Mouse (Mus musculus): ENCODE measurements around the gene Cyp2w1. TPM values are rescaled to one million over a fixed set of nuclear protein-coding genes. Genes with fewer than 3 reads are reported as not detected.

Cyp2w1 gene
- polyA plus RNA-seq, 1 experiment from 2014 or later, result not detected

- peak overlapping the region; percentile 96 for H3K9ac ChIP-seq (ENCODE audit: low read depth, low read length)
- ATAC-seq (replicated peaks; ENCODE audit: low FRiP score, low read depth) (peak; percentile 92), DNase-seq (ENCODE audit: low spot score) (peak; percentile 98)
- WGBS, result under 1% methylated on average over 33 of the region's 33 CpGs
- TF ChIP-seq CTCF (IDR thresholded peaks at IDR 0.05; ENCODE audit: low read depth), result no peak
- no peaks in the 10 kb centered on the region for H3K9me3 ChIP-seq (replicated peaks; ENCODE audit: low read length)
- peak overlapping the region; percentile 91 for H3K4me3 ChIP-seq (replicated peaks; ENCODE audit: low read depth, low read length)
- H3K36me3 ChIP-seq (ENCODE audit: insufficient read depth, low read length), result peaks cover 19% of the 10 kb centered on the region; the same call in 1 of the 2 replicates
- H3K4me2 ChIP-seq (ENCODE audit: low read length), result peak overlapping the region; percentile 96
- H3K27me3 ChIP-seq (ENCODE audit: insufficient read depth, low read length), result no peaks in the 10 kb centered on the region
- peaks cover 8% of the 10 kb centered on the region; the same call in 1 of the 2 replicates for H3K4me1 ChIP-seq (replicated peaks; ENCODE audit: insufficient read depth, low read length)
- peak overlapping the region; percentile 89 for H3K27ac ChIP-seq
These were observed 7.6 kb upstream of the Cyp2w1 start for GRCm38 (mm10) chr5:139344687-139345363.

- no peaks in the 10 kb centered on the region for H3K9me3 ChIP-seq (replicated peaks; ENCODE audit: low read length)
- 7% methylated on average over 5 of the region's 5 CpGs for WGBS
- no peaks in the 10 kb centered on the region for H3K27me3 ChIP-seq (ENCODE audit: insufficient read depth, low read length)
- peaks cover 14% of the 10 kb centered on the region; the same call in 1 of the 2 replicates for H3K36me3 ChIP-seq (ENCODE audit: insufficient read depth, low read length)
- peak overlapping the region; percentile 96 for H3K4me2 ChIP-seq (ENCODE audit: low read length)
- no peak for DNase-seq (ENCODE audit: low spot score)
- peak overlapping the region; percentile 91 for H3K4me3 ChIP-seq (replicated peaks; ENCODE audit: low read depth, low read length)
- no peak for TF ChIP-seq CTCF (IDR thresholded peaks at IDR 0.05; ENCODE audit: low read depth)
- peaks cover 8% of the 10 kb centered on the region; the same call in 1 of the 2 replicates for H3K4me1 ChIP-seq (replicated peaks; ENCODE audit: insufficient read depth, low read length)
- H3K9ac ChIP-seq (ENCODE audit: low read depth, low read length), result peak overlapping the region; percentile 96; the same call in 1 of the 2 replicates
- peak; percentile 15; the same call in 1 of the 2 replicates for ATAC-seq (replicated peaks; ENCODE audit: low FRiP score, low read depth)
- peak overlapping the region; percentile 72 for H3K27ac ChIP-seq
These were observed 7.1 kb upstream of the Cyp2w1 start for GRCm38 (mm10) chr5:139345364-139345714.

- H3K27ac ChIP-seq, result peak overlapping the region; percentile 71
- peaks cover 2% of the 10 kb centered on the region; the same call in 1 of the 2 replicates for H3K36me3 ChIP-seq (ENCODE audit: insufficient read depth, low read length)
- H3K9ac ChIP-seq (ENCODE audit: low read depth, low read length), result no peak overlapping the region
- DNase-seq (ENCODE audit: low spot score) (no peak), ATAC-seq (replicated peaks; ENCODE audit: low FRiP score, low read depth) (no peak)
- peaks cover 8% of the 10 kb centered on the region; the same call in 1 of the 2 replicates for H3K4me1 ChIP-seq (replicated peaks; ENCODE audit: insufficient read depth, low read length)
- H3K9me3 ChIP-seq (replicated peaks; ENCODE audit: low read length), result no peaks in the 10 kb centered on the region
- 67% methylated on average over 1 of the region's 1 CpGs for WGBS
- H3K27me3 ChIP-seq (ENCODE audit: insufficient read depth, low read length), result no peaks in the 10 kb centered on the region
- TF ChIP-seq CTCF (IDR thresholded peaks at IDR 0.05; ENCODE audit: low read depth), result no peak
- no peak overlapping the region for H3K4me3 ChIP-seq (replicated peaks; ENCODE audit: low read depth, low read length)
- no peak overlapping the region for H3K4me2 ChIP-seq (ENCODE audit: low read length)
These were observed 5.2 kb upstream of the Cyp2w1 start for GRCm38 (mm10) chr5:139347225-139347624.

GRCm38 (mm10) chr5:139349713-139350112 lies 2.7 kb upstream of the Cyp2w1 start:
- no peak for TF ChIP-seq CTCF (IDR thresholded peaks at IDR 0.05; ENCODE audit: low read depth)
- Histone ChIP-seq H3K4me1 (replicated peaks; ENCODE audit: insufficient read depth, low read length) (peaks cover 5% of the 10 kb centered on the region; the same call in 1 of the 2 replicates), H3K9me3 (replicated peaks; ENCODE audit: low read length) (no peaks in the 10 kb centered on the region), H3K27ac (no peak overlapping the region), H3K27me3 (ENCODE audit: insufficient read depth, low read length) (no peaks in the 10 kb centered on the region), H3K4me2 (ENCODE audit: low read length) (no peak overlapping the region), H3K36me3 (ENCODE audit: insufficient read depth, low read length) (no peaks in the 10 kb centered on the region), H3K9ac (ENCODE audit: low read depth, low read length) (no peak overlapping the region), H3K4me3 (replicated peaks; ENCODE audit: low read depth, low read length) (no peak overlapping the region)
- DNase-seq (ENCODE audit: low spot score) (no peak), ATAC-seq (replicated peaks; ENCODE audit: low FRiP score, low read depth) (no peak)
- 75% methylated on average over 6 of the region's 6 CpGs for WGBS

GRCm38 (mm10) chr5:139351134-139351533 lies 1.3 kb upstream of the Cyp2w1 start, which contains the start of gene Cox19:
Gene Cox19 (minus strand): TSS chr5:139351418.
- 0 out of 2 replicates have a peak within 1 kb of the TSS, but pooled peaks have one; percentile 8 for H3K9ac ChIP-seq (ENCODE audit: low read depth, low read length)
- no peak within 1 kb of the TSS for H3K4me3 ChIP-seq (replicated peaks; ENCODE audit: low read depth, low read length)
- ATAC-seq (replicated peaks; ENCODE audit: low FRiP score, low read depth), result no peak
- no peaks in the 10 kb centered on the region for H3K9me3 ChIP-seq (replicated peaks; ENCODE audit: low read length)
- TF ChIP-seq CTCF (IDR thresholded peaks at IDR 0.05; ENCODE audit: low read depth), result no peak
- no peaks in the 10 kb centered on the region for H3K27me3 ChIP-seq (ENCODE audit: insufficient read depth, low read length)
- no peak within 1 kb of the TSS for H3K27ac ChIP-seq
- H3K4me1 ChIP-seq (replicated peaks; ENCODE audit: insufficient read depth, low read length), result no peaks in the 10 kb centered on the region
- no peak for DNase-seq (ENCODE audit: low spot score)
- H3K4me2 ChIP-seq (ENCODE audit: low read length), result no peak within 1 kb of the TSS
- no peaks in the 10 kb centered on the region for H3K36me3 ChIP-seq (ENCODE audit: insufficient read depth, low read length)
- WGBS, result 38% methylated on average over 5 of the region's 5 CpGs

GRCm38 (mm10) chr5:139351628-139352027 lies 789 bp upstream of the Cyp2w1 start:
- DNase-seq (ENCODE audit: low spot score), result no peak
- no peak overlapping the region for H3K4me2 ChIP-seq (ENCODE audit: low read length)

More at GRCm38 (mm10) chr5:139351628-139352027, 789 bp upstream of the Cyp2w1 start:
- Histone ChIP-seq H3K36me3 (ENCODE audit: insufficient read depth, low read length) (no peaks in the 10 kb centered on the region), H3K4me3 (replicated peaks; ENCODE audit: low read depth, low read length) (no peak overlapping the region), H3K27me3 (ENCODE audit: insufficient read depth, low read length) (no peaks in the 10 kb centered on the region), H3K9ac (ENCODE audit: low read depth, low read length) (0 out of 2 replicates have a peak overlapping the region, but pooled peaks have one; percentile 8), H3K4me1 (replicated peaks; ENCODE audit: insufficient read depth, low read length) (no peaks in the 10 kb centered on the region), H3K27ac (no peak overlapping the region), H3K9me3 (replicated peaks; ENCODE audit: low read length) (no peaks in the 10 kb centered on the region)
- WGBS, result 11% methylated on average over 8 of the region's 8 CpGs
- TF ChIP-seq CTCF (IDR thresholded peaks at IDR 0.05; ENCODE audit: low read depth), result no peak
- ATAC-seq (replicated peaks; ENCODE audit: low FRiP score, low read depth), result no peak

Data from kidney, postnatal 0 days (tissue).